Mouse (Mus musculus) c-Kit-negative CD71-positive TER-119-positive erythroid progenitor cells, embryonic 14.5 days (primary cell): ENCODE measurements around the gene Fam49a.
A peak's percentile ranks its signal among the peaks of the same experiment; 100 is the strongest.

Experiments used
- DNase-seq: peaks from one replicate; pipeline ENCODE4 v3.0.0-alpha.2; 2013; ENCODE audit warnings: low read depth, low spot score

The Fam49a gene

DNA sequence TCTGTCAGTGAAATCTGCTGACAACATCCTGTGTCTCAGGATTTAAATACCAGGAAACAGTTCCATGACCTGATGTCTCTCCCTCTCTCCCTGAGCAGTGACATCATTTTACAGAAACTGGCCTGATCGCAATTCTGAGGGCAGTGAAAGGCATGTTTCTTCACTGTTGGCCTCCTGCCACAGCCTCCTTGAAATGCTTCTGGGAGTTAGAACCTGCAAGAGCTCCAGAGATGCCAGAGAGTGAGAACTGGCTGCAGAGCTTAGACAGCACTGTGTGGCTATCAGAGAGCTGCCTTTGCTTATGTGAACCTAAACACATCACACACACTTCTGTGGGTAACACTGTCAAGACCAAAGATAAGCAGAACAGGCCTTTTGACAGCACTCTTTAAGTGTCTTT lies 94.5 kb downstream of the Fam49a start:
- DNase-seq, result no peak

DNA sequence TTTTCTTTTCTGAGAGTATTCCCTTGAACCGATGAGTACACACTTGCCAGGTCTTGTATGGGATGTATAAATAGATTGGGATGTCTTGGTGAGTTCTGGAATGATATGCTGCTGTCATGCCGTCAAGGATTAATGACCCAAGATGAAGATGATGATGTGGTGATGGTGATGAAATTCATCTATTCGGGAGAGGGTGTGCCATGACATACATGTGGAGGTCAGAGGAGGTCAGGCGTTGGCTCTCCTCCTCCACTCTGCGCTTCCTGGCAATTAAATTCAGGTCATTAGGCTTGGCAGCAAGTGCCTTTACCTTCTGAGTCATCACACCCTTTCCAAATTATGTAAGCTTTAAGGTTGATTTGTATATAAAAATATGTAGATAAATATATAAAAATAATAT lies 95.0 kb downstream of the Fam49a start:
- no peak for DNase-seq

DNA sequence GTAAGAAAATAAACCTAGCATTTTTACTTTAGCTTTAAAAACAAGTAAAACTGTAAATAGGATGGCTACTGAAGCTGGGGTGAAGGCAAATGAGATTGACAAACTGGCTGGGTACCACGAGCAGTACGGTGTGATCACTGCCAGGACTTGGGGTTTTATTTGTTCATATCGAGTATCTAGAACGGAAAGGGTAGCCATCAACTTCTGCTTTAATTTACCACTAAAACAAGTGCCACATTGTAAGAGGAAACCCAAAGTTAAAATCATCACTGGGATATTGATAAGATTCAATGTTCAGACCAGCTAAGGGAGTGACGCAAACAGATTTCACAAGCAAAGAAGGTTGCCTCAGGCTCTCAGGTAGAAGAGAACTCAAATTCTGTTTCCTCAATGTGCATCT lies 98.0 kb downstream of the Fam49a start:
- no peak for DNase-seq

DNA sequence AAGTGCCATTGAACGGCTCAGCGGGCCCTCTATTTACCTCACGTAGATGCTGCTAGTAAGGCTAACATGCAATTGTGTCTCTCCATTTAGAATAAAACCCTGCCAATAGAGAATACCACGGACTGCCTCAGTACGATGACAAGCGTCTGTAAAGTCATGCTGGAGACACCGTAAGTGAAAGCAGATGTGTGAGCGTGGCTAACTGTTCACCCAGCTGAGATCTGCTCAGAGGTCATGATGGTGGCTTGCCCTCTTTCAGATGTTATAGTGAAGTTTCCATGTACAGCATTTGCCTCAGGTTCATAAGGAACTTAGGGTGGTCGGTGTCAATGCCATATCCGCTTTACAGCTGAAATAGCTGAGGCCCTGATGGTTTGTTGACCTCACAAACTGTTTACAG lies 100.4 kb downstream of the Fam49a start:
- DNase-seq, result no peak

DNA sequence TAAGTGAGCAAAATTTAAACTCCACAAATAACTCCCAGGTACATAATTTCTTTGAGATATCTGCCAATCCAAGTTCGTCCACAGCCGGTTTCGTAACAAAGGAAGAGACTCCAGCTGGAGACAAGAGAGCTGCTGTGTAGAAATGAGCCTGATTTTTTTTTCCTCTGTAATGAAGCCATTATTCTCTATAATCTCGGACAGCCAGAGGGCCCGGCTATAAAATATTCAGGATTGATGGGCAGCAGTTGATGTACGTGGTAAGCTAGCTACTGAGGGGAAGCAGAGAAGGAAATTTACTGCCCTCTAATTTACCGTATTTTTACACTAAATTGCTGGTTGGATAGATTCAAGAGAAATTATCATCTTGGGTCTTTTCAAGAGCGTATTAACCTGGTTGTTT lies 102.3 kb downstream of the Fam49a start:
- DNase-seq, result no peak

DNA sequence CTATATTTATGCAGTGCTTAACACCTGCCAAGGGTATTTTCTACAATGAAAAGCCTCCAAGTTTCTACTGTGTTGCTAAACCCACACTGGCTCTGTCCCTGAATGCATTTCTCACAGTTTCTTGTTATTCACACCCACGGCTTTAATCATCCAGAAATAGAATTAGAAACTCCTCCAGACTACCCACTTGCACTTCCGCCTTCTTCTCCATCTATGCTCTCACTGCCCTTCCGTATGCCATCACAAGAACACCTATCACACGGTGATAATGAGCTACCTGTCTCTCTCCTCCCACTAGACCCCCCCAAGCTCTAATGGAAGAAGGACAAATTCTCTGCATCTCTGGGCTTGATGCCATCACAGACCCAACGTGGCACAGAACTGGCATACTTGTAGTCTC lies 105.5 kb downstream of the Fam49a start:
- DNase-seq, result no peak

DNA sequence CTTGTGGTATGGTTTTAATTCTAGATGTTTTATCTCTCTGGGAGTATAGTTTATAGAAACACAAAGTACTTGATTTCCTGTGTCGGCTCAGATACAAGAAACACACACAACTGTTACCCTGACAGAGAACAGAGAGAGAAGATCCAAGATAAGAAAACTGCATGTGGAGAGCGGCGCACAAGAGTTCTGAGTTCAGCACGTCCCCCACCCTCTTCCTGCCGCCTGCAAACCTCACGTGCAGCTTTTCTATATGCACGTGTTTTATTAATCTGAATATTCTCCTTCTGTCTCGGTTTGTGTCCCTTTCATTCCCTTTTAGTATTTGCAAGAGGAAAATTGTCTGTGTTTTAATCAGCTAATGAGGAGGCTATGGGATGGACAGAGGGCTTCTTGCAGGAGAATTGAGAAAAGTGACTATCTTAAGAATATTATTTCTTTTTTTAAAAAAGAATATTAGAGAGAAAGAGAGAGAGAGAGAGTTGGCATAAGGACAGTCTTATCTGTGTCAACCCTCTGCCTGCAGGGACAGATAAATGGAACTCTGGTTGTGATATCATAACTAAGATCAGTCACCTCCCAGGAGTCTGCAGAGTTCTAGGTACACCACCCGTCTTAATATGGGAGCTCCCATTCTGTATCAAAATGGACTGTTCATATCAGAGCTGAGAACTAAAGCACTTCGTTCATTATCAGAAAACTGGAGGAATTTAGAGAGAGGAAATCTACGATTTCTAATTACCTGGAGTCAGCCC lies 111.3 kb downstream of the Fam49a start:
- no peak for DNase-seq

DNA sequence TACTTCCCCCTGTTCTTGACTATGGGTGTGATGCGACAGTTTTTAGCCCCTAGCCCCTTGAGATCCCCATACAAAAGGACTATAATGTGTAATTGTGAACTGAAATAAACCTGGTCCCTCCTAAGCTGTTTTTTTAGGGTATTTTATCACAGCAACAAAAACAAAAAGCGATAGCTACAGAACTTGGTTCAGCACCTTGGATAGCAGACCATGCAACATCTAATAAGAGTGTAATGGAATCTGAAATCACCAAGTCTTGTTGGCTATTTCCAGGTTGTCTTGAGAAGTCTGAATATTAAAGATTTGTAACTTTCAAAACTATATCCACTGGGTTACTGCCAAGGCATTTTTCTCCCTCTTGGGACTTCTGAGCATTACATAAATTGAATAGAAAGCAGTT lies 117.1 kb downstream of the Fam49a start:
- no peak for DNase-seq

DNA sequence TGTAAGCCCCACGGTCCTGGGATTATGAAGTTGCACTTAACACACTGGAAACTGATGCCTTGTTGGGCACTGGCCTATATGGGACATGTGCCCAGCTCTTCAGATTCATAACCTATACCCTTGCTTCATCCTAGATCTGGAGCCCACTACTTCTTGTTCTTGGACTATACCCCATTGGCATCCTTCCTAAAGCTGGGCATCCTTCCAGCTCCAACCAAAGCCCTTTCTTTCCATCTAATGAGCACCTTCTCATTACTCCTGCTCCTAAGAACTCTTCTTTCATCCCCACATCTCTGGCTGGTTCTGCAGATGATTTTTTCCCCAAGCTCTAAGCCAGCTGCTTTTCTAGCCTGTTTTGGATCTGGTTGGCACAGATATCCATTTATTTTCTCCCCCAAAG lies 127.3 kb downstream of the Fam49a start:
- no peak for DNase-seq

DNA sequence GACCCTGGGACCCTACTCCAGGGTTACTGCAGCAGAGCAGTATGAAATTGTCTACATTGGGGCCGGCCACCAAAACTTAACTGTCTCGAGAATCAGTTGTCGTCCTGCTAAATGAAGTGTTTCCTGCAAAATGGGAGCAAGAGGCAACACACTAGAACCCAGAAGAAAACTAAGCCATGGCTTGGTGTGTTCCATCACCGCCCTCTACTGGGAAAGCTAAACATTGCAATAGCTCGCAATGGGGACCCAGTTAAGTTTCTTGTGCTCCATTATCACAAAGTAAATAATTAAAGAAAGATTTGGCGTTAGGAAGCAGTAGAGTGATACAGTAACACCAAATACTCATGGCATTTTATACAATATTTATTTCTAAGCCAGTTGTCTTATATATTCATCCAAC lies 134.3 kb downstream of the Fam49a start:
- no peak for DNase-seq

DNA sequence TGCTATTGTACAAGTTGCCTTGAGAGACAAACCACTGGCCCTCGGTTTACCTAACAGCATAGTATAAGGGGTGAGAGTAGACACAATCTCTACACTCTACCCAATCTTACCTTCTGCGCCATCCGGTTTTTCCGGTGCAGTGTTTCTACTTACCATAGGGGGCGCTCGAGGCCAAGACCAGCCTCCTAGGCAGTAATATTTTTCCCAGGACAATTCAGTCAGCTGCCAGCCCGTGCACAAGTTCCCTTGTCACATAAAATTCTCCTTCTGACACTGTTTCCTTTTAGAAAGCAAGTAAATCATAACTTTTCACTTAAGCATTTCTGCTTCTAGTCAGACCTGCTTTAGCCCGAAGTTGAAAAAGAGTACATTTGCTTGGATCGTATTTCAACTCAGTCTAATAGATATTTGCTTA lies 139.1 kb downstream of the Fam49a start:
- no peak for DNase-seq

DNA sequence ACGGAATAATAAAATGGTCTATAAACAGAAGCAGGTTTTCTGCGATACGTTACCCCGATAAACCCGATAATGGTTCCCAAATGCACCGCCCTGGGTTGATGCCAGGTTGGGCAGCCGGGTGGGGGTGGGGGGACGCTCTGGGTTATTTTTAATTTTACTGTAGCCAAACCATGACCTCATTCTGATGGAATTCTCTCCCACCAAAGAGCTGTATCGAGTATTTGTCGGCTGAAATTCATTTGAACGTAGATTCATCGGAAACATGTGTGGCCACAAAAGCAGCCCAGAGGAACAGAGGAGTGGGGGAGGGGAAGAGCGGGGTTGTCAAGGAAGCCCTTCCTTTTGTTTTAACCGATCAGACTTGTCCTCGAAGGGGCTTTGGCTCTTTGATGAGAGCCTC lies 139.6 kb downstream of the Fam49a start:
- no peak for DNase-seq

DNA sequence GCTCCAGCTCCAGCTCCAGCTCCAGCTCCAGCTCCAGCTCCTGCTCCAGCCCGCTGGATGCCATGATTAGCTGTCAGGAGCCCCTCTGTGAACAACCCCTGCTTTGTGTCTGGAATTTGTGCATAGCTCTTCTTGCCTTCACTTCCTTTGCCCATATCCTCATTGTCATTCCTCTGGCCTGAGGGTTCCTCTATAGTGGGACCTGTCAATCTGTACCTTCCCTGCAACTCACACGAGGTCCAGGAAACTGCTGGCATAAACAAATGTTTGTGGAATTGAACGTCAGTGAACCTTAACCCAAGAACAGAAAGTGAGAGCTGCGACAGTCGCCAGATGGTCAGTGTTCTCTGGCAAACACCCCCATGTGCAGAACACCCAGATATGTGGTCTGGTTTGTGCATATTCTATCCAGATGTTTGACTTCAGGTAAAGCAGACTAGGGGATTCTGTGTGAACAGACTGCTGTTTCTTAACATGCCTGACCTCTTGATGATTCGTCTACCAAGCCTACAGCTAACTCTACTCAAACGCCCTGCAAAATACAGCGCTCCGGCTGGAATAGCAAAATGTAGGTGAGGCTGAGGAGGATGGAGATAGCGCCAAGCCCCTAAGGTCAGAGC lies 143.7 kb downstream of the Fam49a start:
- DNase-seq, result no peak

DNA sequence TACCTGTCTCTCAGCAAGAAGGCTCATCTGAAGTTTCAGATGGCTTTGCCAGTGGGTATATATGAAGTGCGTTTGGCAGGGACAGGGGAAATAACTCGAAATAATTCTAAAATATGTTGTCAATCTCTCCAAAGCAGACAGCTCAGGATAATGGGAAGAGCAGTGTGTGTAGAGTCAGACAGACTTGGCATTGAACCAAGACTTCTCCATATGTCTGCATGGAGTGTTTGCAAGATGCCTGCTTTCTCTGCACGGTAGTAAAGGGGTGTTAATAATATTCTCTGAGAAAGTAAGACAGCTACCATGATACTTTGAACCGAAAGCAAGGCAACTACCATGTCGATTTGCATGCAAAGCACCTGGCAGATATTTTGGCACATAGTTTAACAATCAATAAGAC lies 147.1 kb downstream of the Fam49a start:
- DNase-seq, result no peak

DNA sequence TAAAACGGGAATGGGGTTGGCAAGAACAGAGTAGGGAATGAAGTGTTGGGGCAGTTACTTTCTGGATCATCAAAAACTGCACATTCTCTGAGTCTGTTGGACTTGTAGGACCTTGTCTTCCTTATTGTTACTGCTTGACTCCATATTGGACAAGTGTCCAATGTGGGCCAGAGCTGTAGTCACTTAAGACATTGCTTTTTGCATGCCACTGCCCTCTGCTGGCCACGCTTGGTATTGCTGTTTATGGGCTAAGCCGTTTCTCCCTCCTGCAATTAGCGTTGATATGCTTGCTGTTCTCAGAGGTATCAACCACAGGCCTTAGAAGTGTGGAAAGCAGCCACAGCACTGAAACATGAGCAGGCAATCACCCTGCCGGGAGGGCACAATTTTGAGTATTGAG lies 150.7 kb downstream of the Fam49a start:
- DNase-seq, result peak; percentile 64

DNA sequence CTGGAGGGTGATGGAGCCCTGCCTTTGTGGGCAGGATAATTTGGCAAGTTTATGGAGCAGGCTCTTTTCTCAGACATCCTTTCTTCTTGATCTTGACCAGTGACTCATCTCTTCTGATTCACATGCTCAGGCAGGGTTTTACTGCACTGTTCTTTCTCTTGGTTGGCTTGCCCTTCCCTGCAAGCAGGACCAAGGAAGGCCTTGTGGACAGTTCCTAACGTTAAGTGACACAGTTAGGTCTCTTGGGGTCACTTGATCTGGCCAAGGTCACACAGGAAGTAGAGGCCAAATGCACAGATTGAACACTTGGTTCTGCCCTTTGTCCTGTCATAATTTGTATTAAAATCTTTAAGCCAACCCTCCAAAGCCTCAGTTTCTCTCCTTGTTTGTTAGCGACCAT lies 158.5 kb downstream of the Fam49a start:
- no peak for DNase-seq

DNA sequence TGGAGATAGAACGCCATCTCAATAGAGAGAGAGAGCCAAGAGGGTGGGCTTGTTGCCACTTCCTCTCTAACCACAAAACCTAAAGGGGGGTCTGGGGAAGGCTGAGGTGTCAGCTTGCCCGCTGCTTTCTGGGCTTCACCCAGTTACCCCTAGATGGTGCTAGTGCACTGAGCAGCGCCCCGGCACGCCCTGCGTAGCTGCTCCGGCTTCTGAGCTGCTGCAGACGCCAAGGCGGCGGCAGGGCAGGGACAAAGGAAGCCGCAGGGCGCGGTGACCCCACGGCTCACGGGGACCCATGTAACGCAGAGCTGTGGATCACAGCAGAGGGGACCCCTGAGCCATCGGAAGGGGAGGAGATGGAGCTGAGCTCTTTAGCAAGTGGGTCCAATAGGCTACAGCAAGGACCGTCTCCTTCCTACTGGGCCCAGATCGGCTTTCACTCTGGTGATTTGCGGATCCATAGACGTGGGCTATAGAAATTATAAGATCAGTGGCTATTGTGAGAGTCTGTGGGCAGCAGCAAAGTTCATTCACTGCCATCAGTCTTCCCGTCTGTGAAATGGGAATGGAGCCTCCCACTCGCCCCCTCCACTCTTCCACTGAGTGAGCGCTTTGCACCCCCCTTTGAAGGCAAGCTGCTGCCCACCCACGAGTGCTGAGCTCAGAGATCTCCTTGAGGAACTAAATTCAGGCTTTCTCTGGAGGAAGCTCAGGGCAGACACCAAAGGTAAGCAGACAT lies 159.1 kb downstream of the Fam49a start:
- peak; percentile 58 for DNase-seq

DNA sequence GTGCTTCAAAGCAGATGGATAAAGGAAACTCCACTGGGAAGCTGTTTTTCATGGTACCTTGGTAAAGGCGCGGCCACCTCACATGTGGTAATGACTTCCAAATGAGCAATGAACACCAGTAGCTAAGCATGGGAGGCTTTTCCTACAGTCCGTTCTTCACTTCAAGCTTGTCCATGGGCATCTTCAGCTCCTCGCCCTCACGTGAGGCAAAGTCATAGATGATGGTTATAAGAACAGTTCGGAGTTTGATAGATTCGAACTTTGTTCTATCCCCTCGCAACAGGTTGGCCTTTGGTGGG lies 159.6 kb downstream of the Fam49a start:
- DNase-seq, result no peak

DNA sequence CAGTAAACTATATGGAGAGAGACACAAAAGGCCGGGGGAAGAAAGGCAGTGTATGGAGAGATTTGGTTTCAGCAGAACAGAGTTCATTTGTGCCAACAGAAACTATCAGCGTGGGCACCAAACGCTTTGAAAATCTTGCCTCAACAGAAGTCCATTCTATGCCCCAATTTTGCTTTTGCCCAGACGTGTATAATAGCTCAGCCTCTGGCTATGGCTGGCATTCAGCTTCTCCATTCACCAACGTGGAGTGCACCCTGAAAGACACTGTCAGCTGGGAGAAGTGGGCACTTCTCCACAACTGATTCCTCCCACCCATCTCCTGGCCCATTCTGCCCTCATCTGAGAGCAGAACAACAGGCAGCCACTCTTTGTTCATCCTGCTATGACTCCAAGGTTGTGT lies 163.2 kb downstream of the Fam49a start:
- no peak for DNase-seq

DNA sequence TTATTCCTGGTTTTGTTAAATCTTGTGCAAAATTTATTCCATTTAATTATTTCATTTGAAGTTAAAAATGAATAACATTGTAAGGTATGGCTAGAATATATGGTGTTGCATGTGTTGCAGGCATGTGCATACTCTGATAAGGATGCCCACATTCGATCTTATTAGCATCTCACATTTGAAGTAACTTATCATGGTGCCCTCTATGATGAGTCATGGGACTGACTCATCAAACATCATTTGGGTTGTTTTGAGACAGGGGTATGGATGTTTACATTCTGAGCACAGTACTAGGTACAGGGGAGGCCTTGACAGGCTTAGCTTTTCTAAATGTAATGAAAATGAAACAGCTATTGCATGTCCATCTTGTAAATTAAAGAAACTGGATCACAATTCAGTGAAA lies 165.3 kb downstream of the Fam49a start:
- DNase-seq, result peak; percentile 62

DNA sequence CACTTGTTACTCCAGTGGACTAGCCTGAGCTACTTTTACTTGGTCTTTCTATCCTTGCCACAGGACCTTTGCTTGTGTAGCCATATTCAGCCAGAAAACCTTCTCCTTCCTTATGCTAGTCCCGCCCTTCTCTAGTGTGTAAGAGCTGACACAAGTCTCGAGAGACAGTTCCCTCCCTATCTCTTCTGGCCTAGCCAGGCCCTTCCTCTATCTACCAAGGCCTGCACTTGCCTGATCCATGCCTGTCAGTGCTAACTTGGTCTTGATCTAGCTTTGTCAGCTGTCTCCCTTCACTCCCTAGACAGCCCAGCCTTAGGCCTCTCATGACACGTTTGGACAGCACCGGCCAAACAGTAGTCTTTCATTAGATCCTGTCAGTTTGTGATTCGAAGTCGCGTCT lies 166.9 kb downstream of the Fam49a start:
- DNase-seq, result peak; percentile 67
